Mouse (Mus musculus): ENCODE measurements around the gene R3hcc1l. TPM values are rescaled to one million over a fixed set of nuclear protein-coding genes. Genes with fewer than 3 reads are reported as not detected.

Gene R3hcc1l
- polyA plus RNA-seq, 1 experiment, result 4.8 TPM

DNA sequence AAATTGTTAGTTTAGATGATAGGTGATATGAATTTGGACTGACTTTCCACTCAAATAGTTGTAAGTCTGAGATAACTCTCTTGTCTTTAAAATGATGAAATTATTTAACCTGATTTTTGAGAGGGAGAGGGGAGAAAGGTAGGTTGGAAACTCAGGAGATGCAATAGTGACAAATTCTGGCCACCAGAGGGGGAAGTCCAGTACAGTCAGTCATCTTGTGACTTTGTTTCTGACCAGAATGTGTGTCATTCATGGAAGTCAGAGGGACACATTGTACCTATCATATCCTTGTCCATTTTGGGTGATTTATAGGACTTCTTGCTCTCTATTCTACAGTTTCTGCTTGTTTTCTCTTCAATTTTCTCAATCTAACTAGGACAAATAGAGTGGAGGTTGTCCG is 19.0 kb downstream of the R3hcc1l start:
- Histone ChIP-seq H3K4me3 (replicated peaks; ENCODE audit: extremely low read depth, low read depth, low read length) (no peak overlapping the region), H3K4me1 (ENCODE audit: control insufficient read depth, insufficient read depth, low read length) (peaks cover 13% of the 10 kb centered on the region)
- DNase-seq, result no peak
- TF ChIP-seq POLR2A (IDR thresholded peaks at IDR 0.05; ENCODE audit: borderline replicate concordance, extremely low read depth, low read depth, low read length) (no peak), CTCF (IDR thresholded peaks at IDR 0.05; ENCODE audit: insufficient read depth, low read length) (peak; percentile 36; the same call in 1 of the 2 replicates)
- WGBS, result 83% methylated on average over 1 of the region's 1 CpGs

DNA sequence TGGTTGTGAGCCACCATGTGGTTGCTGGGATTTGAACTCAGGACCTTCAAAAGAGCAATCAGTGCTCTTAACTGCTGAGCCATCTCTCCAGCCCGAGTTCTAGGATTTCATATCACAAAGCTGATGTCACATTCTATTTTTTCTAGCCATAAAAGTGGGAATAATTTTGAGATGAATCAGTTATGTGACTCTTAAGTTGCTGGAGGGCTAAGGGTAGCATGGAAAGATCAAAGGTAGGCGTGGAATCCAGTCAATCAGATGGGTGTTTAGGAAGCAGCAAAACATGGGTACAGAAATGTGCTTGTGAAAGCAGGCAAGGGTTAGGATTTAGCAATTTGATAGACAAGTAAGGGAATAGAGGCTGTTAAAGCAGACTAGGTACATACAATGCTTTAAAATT is 20.4 kb downstream of the R3hcc1l start:
- peaks cover 13% of the 10 kb centered on the region for H3K4me1 ChIP-seq (ENCODE audit: control insufficient read depth, insufficient read depth, low read length)
- no peak overlapping the region for H3K4me3 ChIP-seq (replicated peaks; ENCODE audit: extremely low read depth, low read depth, low read length)
- no peak for DNase-seq
- WGBS, result 67% methylated on average over 2 of the region's 2 CpGs
- TF ChIP-seq POLR2A (IDR thresholded peaks at IDR 0.05; ENCODE audit: borderline replicate concordance, extremely low read depth, low read depth, low read length) (no peak), CTCF (IDR thresholded peaks at IDR 0.05; ENCODE audit: insufficient read depth, low read length) (no peak)

DNA sequence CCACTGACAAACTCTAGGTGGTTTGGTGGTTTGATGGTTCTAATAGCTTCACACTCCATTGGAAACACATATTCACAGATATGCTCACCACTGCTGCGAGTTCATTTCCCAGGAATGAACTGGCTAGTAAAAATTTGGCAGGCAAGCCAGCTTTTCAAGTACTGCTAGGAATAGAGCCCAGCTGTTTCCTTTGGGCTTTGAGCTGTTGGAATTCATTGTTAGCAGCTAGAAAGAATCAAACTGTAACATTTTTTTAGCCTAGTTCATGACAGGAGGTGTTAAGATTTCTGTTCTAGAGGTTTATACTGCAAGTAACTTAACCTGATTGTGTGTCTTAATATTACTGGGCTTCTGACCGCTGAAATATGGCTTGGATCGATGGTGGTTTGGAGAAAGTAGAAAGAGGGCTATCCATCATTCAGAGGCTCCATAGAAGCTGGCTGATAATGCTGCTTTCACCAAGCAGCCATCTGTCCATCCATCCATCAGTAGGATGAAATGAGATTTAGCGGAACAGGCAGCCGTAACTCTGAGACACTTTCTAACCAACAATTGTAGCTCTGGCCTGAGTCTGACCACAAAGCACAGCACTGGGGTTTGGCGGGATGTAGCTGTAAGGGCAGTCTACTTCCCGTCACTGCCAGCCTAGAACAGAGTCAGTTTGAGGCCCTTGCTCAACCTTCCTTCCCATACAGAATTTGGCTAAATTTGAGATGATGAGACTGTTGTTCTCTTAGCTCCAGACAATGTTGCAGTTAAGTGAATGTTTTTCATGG is 21.0 kb downstream of the R3hcc1l start:
- Histone ChIP-seq H3K4me3 (replicated peaks; ENCODE audit: extremely low read depth, low read depth, low read length) (no peak overlapping the region), H3K4me1 (ENCODE audit: control insufficient read depth, insufficient read depth, low read length) (peaks cover 13% of the 10 kb centered on the region)
- WGBS, result 51% methylated on average over 7 of the region's 7 CpGs
- TF ChIP-seq CTCF (IDR thresholded peaks at IDR 0.05; ENCODE audit: insufficient read depth, low read length), result no peak
- no peak for TF ChIP-seq POLR2A (IDR thresholded peaks at IDR 0.05; ENCODE audit: borderline replicate concordance, extremely low read depth, low read depth, low read length)
- no peak for DNase-seq

DNA sequence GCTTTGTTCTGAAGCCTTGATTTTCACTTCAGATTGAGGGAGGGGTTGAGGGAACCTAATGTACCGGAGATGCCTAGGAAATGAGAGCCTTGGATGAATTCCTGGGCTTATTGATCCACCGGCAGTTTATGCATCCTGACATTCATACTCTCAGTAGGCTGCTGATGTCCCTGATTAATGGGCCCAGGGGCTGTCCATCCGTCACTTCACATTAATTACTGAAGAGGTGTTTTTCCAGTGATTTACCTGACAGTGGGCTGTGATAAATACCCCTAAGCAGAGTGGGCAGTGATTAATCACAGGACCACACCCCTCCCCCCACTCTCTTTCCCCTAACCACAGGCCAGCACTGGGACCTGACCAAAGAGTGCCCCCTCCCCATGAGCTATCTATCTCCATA is 22.1 kb downstream of the R3hcc1l start:
- no peak overlapping the region for H3K4me3 ChIP-seq (replicated peaks; ENCODE audit: extremely low read depth, low read depth, low read length)
- no peak for TF ChIP-seq POLR2A (IDR thresholded peaks at IDR 0.05; ENCODE audit: borderline replicate concordance, extremely low read depth, low read depth, low read length)
- TF ChIP-seq CTCF (IDR thresholded peaks at IDR 0.05; ENCODE audit: insufficient read depth, low read length), result no peak
- H3K4me1 ChIP-seq (ENCODE audit: control insufficient read depth, insufficient read depth, low read length), result peaks cover 11% of the 10 kb centered on the region
- WGBS, result 71% methylated on average over 3 of the region's 3 CpGs
- DNase-seq, result no peak

DNA sequence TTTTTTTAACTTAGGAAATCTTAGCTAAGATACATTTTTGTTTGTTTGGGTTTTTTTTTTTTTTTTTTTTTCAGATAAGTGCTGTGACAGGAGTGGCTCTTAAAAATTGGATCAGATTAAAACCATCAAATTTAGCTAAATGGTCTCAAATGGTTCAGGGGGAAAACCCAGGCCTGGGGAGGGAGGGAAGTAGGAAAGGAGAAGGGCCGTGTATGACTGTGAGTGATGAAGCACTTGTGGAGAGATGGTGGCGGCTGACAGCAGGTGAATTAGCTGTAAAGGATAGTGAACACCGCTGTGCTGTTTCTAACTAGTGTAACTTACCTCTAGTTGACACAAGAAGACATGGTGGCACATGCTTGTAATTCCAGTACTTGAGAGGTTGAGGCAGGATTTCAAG is 40.1 kb downstream of the R3hcc1l start:
- 83% methylated on average over 3 of the region's 3 CpGs for WGBS
- Histone ChIP-seq H3K4me1 (ENCODE audit: control insufficient read depth, insufficient read depth, low read length) (peaks cover 2% of the 10 kb centered on the region; the same call in 1 of the 2 replicates), H3K4me3 (replicated peaks; ENCODE audit: extremely low read depth, low read depth, low read length) (no peak overlapping the region)
- TF ChIP-seq CTCF (IDR thresholded peaks at IDR 0.05; ENCODE audit: insufficient read depth, low read length) (no peak), POLR2A (IDR thresholded peaks at IDR 0.05; ENCODE audit: borderline replicate concordance, extremely low read depth, low read depth, low read length) (no peak)
- no peak for DNase-seq

DNA sequence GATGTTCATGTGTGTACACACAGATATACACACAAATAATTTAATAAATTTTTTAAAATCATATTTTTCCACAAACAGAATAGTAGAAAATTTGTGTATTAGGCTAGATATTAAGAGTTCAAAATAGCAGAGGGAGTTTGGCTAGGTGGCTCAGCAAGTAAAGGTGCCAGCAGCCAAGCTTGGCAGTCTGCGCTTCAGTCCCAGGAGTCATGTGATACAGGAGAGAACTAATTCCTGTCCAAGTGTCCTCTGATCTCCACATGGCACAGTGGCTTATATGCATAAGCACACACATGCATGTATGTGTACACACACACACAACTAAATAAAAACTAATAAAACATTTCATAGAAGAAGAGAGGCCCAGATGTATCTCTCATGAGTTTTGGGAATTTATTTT is 43.4 kb downstream of the R3hcc1l start:
- Histone ChIP-seq H3K4me3 (replicated peaks; ENCODE audit: extremely low read depth, low read depth, low read length) (no peak overlapping the region), H3K4me1 (ENCODE audit: control insufficient read depth, insufficient read depth, low read length) (peaks cover 8% of the 10 kb centered on the region; the same call in 1 of the 2 replicates)
- TF ChIP-seq POLR2A (IDR thresholded peaks at IDR 0.05; ENCODE audit: borderline replicate concordance, extremely low read depth, low read depth, low read length), result no peak
- no peak for TF ChIP-seq CTCF (IDR thresholded peaks at IDR 0.05; ENCODE audit: insufficient read depth, low read length)
- DNase-seq, result no peak
- 71% methylated on average over 1 of the region's 1 CpGs for WGBS

DNA sequence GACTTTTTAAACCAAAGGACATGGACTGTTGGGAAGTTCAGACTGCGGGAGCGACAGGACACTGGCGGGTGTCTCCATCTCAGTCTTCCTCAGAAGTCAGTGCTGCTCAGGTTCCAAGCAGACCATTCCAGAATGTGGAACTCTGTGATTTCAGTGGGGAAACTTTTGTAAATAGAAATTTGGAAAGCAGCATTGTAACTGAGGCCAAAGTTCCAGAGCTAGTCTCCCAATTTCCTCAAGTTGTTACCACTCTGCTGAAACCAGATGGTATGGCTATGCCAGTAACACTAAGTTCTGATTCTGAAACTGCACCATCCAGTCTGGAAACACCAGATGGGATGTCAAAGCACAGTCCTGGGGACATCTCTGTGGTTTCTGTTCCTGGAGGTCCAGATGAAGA is 44.4 kb downstream of the R3hcc1l start:
- no peak for DNase-seq
- Histone ChIP-seq H3K4me3 (replicated peaks; ENCODE audit: extremely low read depth, low read depth, low read length) (no peak overlapping the region), H3K4me1 (ENCODE audit: control insufficient read depth, insufficient read depth, low read length) (peaks cover 8% of the 10 kb centered on the region; the same call in 1 of the 2 replicates)
- TF ChIP-seq CTCF (IDR thresholded peaks at IDR 0.05; ENCODE audit: insufficient read depth, low read length), result no peak
- TF ChIP-seq POLR2A (IDR thresholded peaks at IDR 0.05; ENCODE audit: borderline replicate concordance, extremely low read depth, low read depth, low read length), result no peak
- WGBS, result 89% methylated on average over 3 of the region's 3 CpGs

DNA sequence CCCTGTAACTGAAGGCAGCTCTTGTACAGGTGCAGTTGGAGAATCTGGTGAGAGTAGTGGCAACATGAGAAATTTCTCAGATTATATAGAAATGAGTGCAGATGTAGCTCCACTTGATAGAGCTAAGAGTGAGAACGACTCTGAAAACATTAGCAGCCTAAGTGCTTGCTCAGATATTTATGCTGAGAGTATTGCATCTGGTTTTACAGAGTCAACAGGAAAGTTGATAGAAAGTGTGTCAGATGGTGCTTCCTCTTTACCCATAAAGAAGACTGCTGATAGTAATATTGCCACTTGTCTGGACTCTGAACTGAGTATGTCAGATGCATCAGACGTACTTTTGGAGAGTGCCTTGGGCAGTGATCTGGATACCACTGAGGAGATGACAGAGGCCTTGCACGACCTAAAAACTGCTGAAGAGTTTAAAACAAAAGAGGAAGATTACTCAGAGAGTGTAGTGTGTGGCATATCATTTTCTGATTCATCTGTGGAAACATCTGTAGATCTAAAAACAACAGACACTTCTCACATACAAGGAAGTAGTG is 45.2 kb downstream of the R3hcc1l start:
- Histone ChIP-seq H3K4me1 (ENCODE audit: control insufficient read depth, insufficient read depth, low read length) (peaks cover 8% of the 10 kb centered on the region; the same call in 1 of the 2 replicates), H3K4me3 (replicated peaks; ENCODE audit: extremely low read depth, low read depth, low read length) (no peak overlapping the region)
- 72% methylated on average over 3 of the region's 3 CpGs for WGBS
- no peak for DNase-seq
- TF ChIP-seq CTCF (IDR thresholded peaks at IDR 0.05; ENCODE audit: insufficient read depth, low read length) (no peak), POLR2A (IDR thresholded peaks at IDR 0.05; ENCODE audit: borderline replicate concordance, extremely low read depth, low read depth, low read length) (no peak)

DNA sequence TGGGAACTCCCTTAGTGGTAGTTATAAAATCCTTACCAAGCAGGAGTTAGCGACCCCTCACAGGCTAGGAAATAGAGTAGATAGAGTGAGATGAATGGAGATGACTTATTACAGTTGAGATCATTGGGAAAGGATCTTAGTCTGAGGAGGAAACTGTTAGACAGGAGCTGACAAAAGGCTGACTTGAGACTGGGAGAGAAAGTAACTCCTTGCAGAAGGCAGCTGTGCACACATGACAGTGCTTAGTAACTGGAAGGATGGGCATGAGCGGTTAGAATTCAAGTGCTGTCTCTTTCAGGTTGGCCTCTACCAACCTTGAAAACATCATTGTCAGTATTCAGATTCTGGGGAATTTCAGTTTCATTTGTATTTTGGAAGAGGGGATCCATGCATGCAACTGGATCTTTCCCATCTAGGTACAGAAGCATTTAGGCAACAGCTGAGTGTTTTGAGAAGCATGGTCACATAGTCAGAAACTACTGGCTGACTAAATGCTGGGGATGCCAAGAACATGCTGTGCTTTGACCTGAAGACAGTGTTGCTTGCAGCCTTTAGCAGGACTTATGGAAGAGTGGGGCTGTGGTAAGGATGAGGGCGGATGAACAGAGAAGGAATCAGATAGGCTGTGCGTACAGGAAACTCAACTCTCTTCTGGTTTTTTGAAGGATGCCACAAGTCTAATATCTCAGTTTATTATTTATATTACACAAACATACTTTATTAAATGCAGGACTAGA is 47.9 kb downstream of the R3hcc1l start:
- no peak for DNase-seq
- H3K4me1 ChIP-seq (ENCODE audit: control insufficient read depth, insufficient read depth, low read length), result peaks cover 8% of the 10 kb centered on the region; the same call in 1 of the 2 replicates
- 65% methylated on average over 4 of the region's 4 CpGs for WGBS
- TF ChIP-seq POLR2A (IDR thresholded peaks at IDR 0.05; ENCODE audit: borderline replicate concordance, extremely low read depth, low read depth, low read length), result no peak
- TF ChIP-seq CTCF (IDR thresholded peaks at IDR 0.05; ENCODE audit: insufficient read depth, low read length), result no peak
- H3K4me3 ChIP-seq (replicated peaks; ENCODE audit: extremely low read depth, low read depth, low read length), result no peak overlapping the region
